Mouse (Mus musculus) hindbrain, embryonic 11.5 days (tissue): ENCODE results near the gene Slc23a2. TPM values are rescaled to one million over a fixed set of nuclear protein-coding genes. Genes with fewer than 3 reads are reported as not detected.

Experiments
- ATAC-seq: fragments of 200-750 bp; cut with Nextera tagmentation; 2 replicates; pipeline ENCODE4 v1.8.0; 2017; ENCODE audit warnings: mild to moderate bottlenecking, moderate TSS enrichment, moderate library complexity; ENCODE audit not compliant: low FRiP score
- DNase-seq: peaks from one replicate; pipeline ENCODE4 v3.0.0-alpha.2; 2015; ENCODE audit warnings: low spot score
- H3K27ac ChIP-seq: fragments of 300-500 bp; sonication (generic); 2 replicates; pipeline ENCODE4 v1.5.1; 2014; ENCODE audit warnings: mild to moderate bottlenecking, low read depth, low read length
- H3K27me3 ChIP-seq: fragments of 300-500 bp; sonication (generic); 2 replicates; pipeline ENCODE4 v1.6.1; 2014; ENCODE audit warnings: mild to moderate bottlenecking, low read length, moderate library complexity, mixed read lengths; ENCODE audit not compliant: control insufficient read depth, insufficient read depth
- H3K36me3 ChIP-seq: fragments of 300-500 bp; sonication (generic); 2 replicates; pipeline ENCODE4 v1.6.1; 2014; ENCODE audit warnings: mild to moderate bottlenecking, low read length, moderate library complexity, mixed read lengths; ENCODE audit not compliant: control insufficient read depth, insufficient read depth
- H3K4me1 ChIP-seq: fragments of 300-500 bp; sonication (generic); replicated peaks from 2 replicates; pipeline ENCODE4 v1.6.1; 2014; ENCODE audit warnings: low read length, mixed read lengths; ENCODE audit not compliant: control insufficient read depth, insufficient read depth
- H3K4me2 ChIP-seq: fragments of 300-500 bp; sonication (generic); replicated peaks from 2 replicates; pipeline ENCODE4 v1.6.1; 2014; ENCODE audit warnings: mild to moderate bottlenecking, low read depth, low read length
- H3K4me3 ChIP-seq: fragments of 300-500 bp; sonication (generic); 2 replicates; pipeline ENCODE4 v1.5.1; 2014; ENCODE audit warnings: low read depth, low read length
- H3K9ac ChIP-seq: fragments of 300-500 bp; sonication (generic); 2 replicates; pipeline ENCODE4 v1.6.1; 2014; ENCODE audit warnings: low read depth, low read length
- H3K9me3 ChIP-seq: fragments of 300-500 bp; sonication (generic); 2 replicates; pipeline ENCODE4 v1.6.1; 2016; ENCODE audit warnings: low read length; ENCODE audit not compliant: control insufficient read depth
- WGBS: fragments of 180-500 bp; shearing (Covaris S2); extraction: QIAGEN DNeasy Blood & Tissue Kit; methylation state at CpG from one replicate; pipeline ENCODE4 v1.1.7; 2014; 5-methylcytosine and 5-hydroxymethylcytosine counted together
- polyA plus RNA-seq: library from polyadenylated mRNA; unstranded; fragments of >200 nt; fragmentation: Nextera tagmentation; extraction: Ambion mirVana; gene quantifications from 2 replicates; pipeline ENCODE4 v1.2.1, GENCODE M21; 2014

The Slc23a2 gene
- polyA plus RNA-seq, 1 experiment from 2014 or later: 11.4 TPM

DNA sequence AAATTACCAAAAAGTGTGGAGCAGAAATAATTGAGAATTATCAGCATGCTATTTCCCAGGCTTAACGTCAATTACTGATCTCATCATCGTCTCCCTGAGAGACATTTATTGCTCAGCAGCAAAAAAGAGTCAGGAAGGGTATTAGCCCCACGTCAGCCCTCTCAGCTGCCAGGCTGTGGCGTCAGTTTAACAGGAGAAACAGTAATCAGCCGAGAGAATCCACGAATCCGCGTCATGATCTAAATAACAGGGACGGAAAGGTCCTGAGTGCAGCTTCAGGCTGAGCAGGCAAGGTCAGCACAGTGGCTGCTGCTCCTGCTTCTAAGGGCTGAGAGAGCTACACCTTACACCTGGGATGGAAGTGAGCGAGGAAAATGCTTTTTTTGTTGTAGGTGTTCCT, 17.0 kb downstream of the Slc23a2 start:
- H3K9me3 ChIP-seq: no peaks in the 10 kb centered on the region
- ATAC-seq (no peak), DNase-seq (no peak)
- H3K4me2 ChIP-seq: no peak overlapping the region
- H3K9ac ChIP-seq: no peak overlapping the region
- 66% methylated on average over 10 of the region's 10 CpGs for WGBS
- H3K4me3 ChIP-seq: no peak overlapping the region
- no peak overlapping the region for H3K27ac ChIP-seq
- no peaks in the 10 kb centered on the region for H3K4me1 ChIP-seq
- H3K27me3 ChIP-seq: no peaks in the 10 kb centered on the region
- no peaks in the 10 kb centered on the region for H3K36me3 ChIP-seq

- no peak overlapping the region for H3K9ac ChIP-seq
- H3K27me3 ChIP-seq: no peaks in the 10 kb centered on the region
- no peaks in the 10 kb centered on the region for H3K36me3 ChIP-seq
- no peak for ATAC-seq
- H3K4me3 ChIP-seq: no peak overlapping the region
- WGBS: 91% methylated on average over 1 of the region's 1 CpGs
- H3K4me2 ChIP-seq: no peak overlapping the region
- H3K9me3 ChIP-seq: no peaks in the 10 kb centered on the region
- no peak for DNase-seq
- H3K4me1 ChIP-seq: no peaks in the 10 kb centered on the region
- H3K27ac ChIP-seq: no peak overlapping the region
Measured at GRCm38 (mm10) chr2:132126292-132126691, 18.6 kb downstream of the Slc23a2 start.

DNA sequence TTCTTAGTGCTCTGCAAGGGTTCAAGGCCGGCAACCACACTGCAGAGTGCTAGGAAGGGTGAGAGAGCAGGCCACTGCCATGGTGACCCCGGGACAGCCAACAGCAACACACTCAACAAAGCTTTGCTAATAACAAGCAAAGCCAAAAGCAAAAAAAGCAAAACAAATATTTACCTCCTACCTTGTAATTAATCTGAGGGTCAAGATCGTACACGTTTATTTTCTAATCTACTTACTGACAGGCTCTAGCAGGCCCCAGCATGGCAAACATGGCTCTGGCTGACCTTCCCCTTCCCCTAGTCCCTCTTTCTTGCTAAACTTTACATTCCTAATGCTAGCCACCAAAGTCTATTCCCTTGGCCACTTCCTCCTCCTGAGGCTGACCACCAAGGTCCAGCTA, 21.8 kb downstream of the Slc23a2 start:
- no peak overlapping the region for H3K4me3 ChIP-seq
- H3K4me1 ChIP-seq: no peaks in the 10 kb centered on the region
- H3K9ac ChIP-seq: no peak overlapping the region
- no peak overlapping the region for H3K4me2 ChIP-seq
- no peaks in the 10 kb centered on the region for H3K9me3 ChIP-seq
- no peaks in the 10 kb centered on the region for H3K36me3 ChIP-seq
- H3K27me3 ChIP-seq: no peaks in the 10 kb centered on the region
- no peak overlapping the region for H3K27ac ChIP-seq
- no peak for ATAC-seq
- no peak for DNase-seq
- 89% methylated on average over 4 of the region's 4 CpGs for WGBS

DNA sequence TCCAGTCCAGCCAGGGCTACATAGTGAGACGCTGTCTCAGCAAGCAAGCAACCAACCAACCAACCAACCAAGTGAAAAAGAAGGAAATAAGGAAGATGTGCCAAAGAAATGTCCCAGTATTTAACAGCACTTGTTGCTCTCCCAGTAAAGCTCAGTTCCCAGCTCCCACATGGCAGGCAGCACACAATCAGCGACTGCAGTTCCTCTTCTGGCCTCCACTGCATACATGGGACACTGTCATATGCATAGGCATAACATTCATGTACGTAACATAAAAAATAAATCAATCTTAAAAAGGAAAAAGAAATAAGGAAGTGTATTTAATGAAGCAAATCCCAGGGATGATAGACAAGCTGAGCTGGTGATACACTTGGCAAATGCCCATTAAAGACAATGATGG, 23.9 kb downstream of the Slc23a2 start:
- Histone ChIP-seq H3K4me1 (no peaks in the 10 kb centered on the region), H3K4me2 (no peak overlapping the region), H3K9ac (no peak overlapping the region), H3K36me3 (no peaks in the 10 kb centered on the region), H3K27ac (no peak overlapping the region), H3K9me3 (no peaks in the 10 kb centered on the region), H3K4me3 (no peak overlapping the region), H3K27me3 (no peaks in the 10 kb centered on the region)
- ATAC-seq (no peak), DNase-seq (no peak)
- WGBS: 93% methylated on average over 3 of the region's 3 CpGs

DNA sequence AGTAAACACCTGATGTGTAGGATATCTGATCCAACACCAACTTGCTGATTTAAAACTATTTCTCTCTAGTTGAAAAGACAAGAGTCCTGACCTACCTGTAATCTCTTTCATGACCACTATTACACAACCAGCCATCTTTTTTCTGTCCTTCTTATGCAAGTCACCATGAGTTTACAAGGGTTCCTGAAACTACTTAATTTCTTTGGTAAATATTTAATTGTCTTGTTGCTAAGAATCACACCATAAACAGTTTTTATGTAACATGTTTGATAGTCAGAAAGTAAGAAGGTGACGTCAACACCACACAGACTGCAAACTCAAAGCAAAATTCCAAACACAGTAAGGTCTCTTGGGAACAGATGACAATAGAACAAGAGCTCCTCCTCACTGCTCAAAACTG, 26.3 kb downstream of the Slc23a2 start:
- H3K4me3 ChIP-seq: no peak overlapping the region
- H3K9me3 ChIP-seq: no peaks in the 10 kb centered on the region
- no peaks in the 10 kb centered on the region for H3K36me3 ChIP-seq
- no peak overlapping the region for H3K9ac ChIP-seq
- WGBS: 91% methylated on average over 1 of the region's 1 CpGs
- no peak overlapping the region for H3K27ac ChIP-seq
- H3K4me1 ChIP-seq: no peaks in the 10 kb centered on the region
- DNase-seq (no peak), ATAC-seq (no peak)
- no peak overlapping the region for H3K4me2 ChIP-seq
- H3K27me3 ChIP-seq: no peaks in the 10 kb centered on the region

- 94% methylated on average over 5 of the region's 5 CpGs for WGBS
- Histone ChIP-seq H3K4me1 (no peaks in the 10 kb centered on the region), H3K4me2 (no peak overlapping the region), H3K9me3 (no peaks in the 10 kb centered on the region), H3K36me3 (no peaks in the 10 kb centered on the region), H3K27ac (no peak overlapping the region), H3K9ac (no peak overlapping the region), H3K4me3 (no peak overlapping the region), H3K27me3 (no peaks in the 10 kb centered on the region)
- DNase-seq (no peak), ATAC-seq (no peak)
Measured at GRCm38 (mm10) chr2:132115936-132116335, 29.0 kb downstream of the Slc23a2 start.

- Histone ChIP-seq H3K4me3 (no peak overlapping the region), H3K9me3 (no peaks in the 10 kb centered on the region), H3K27ac (no peak overlapping the region), H3K27me3 (no peaks in the 10 kb centered on the region), H3K9ac (no peak overlapping the region), H3K4me2 (no peak overlapping the region), H3K36me3 (no peaks in the 10 kb centered on the region), H3K4me1 (no peaks in the 10 kb centered on the region)
- WGBS: 75% methylated on average over 6 of the region's 6 CpGs
- no peak for ATAC-seq
- no peak for DNase-seq
Measured at GRCm38 (mm10) chr2:132115344-132115743, 29.6 kb downstream of the Slc23a2 start.

- Histone ChIP-seq H3K4me3 (no peak overlapping the region), H3K9ac (no peak overlapping the region), H3K36me3 (no peaks in the 10 kb centered on the region), H3K4me1 (no peaks in the 10 kb centered on the region), H3K27ac (no peak overlapping the region), H3K4me2 (no peak overlapping the region), H3K27me3 (no peaks in the 10 kb centered on the region), H3K9me3 (no peaks in the 10 kb centered on the region)
- DNase-seq (peak; percentile 63), ATAC-seq (no peak)
- WGBS: 65% methylated on average over 11 of the region's 11 CpGs
Measured at GRCm38 (mm10) chr2:132113962-132114759, 30.7 kb downstream of the Slc23a2 start.

- H3K4me2 ChIP-seq: no peak overlapping the region
- H3K27ac ChIP-seq: no peak overlapping the region
- 82% methylated on average over 4 of the region's 4 CpGs for WGBS
- ATAC-seq (no peak), DNase-seq (no peak)
- no peaks in the 10 kb centered on the region for H3K4me1 ChIP-seq
- H3K9ac ChIP-seq: no peak overlapping the region
- no peaks in the 10 kb centered on the region for H3K9me3 ChIP-seq
- no peak overlapping the region for H3K4me3 ChIP-seq
- no peaks in the 10 kb centered on the region for H3K36me3 ChIP-seq
- no peaks in the 10 kb centered on the region for H3K27me3 ChIP-seq
Measured at GRCm38 (mm10) chr2:132112319-132112718, 32.6 kb downstream of the Slc23a2 start.
